Mouse (Mus musculus) adrenal gland, adult 2 months (tissue): ENCODE measurements around the gene Inf2. TPM values are rescaled to one million over a fixed set of nuclear protein-coding genes. Genes with fewer than 3 reads are reported as not detected.
A peak's percentile ranks its signal among the peaks of the same experiment; 100 is the strongest.

Source experiments
- DNase-seq: peaks from one replicate; pipeline ENCODE4 v3.0.0; 2021
- polyA plus RNA-seq: library from polyadenylated mRNA; depleted of rRNA; stranded (reverse); fragments of >200 nt; gene quantifications from 2 replicates; pipeline ENCODE4 v1.2.3, GENCODE M21; 2012
- total RNA-seq, 2 experiments: library from RNA; stranded (reverse); gene quantifications; 2 replicates each; pipeline ENCODE4 v1.2.3; 2021

The Inf2 gene
- total and polyA plus RNA-seq, 3 experiments: 20.7 to 47.9 (median 40.6) TPM

GRCm38 (mm10) chr12:112570160-112570559 lies 18.4 kb upstream of the Inf2 start:
- DNase-seq: no peak

GRCm38 (mm10) chr12:112571064-112571463 lies 17.5 kb upstream of the Inf2 start:
- no peak for DNase-seq

- DNase-seq: no peak
Observed at GRCm38 (mm10) chr12:112575274-112575986, 13.2 kb upstream of the Inf2 start.

- DNase-seq: no peak
Observed at GRCm38 (mm10) chr12:112576341-112576740, 12.2 kb upstream of the Inf2 start.

- DNase-seq: peak; percentile 37
Observed at GRCm38 (mm10) chr12:112576749-112577148, 11.8 kb upstream of the Inf2 start.

- peak; percentile 71 for DNase-seq
Observed at GRCm38 (mm10) chr12:112578296-112579090, 10.1 kb upstream of the Inf2 start.

GRCm38 (mm10) chr12:112579430-112579829 lies 9.2 kb upstream of the Inf2 start:
- no peak for DNase-seq

GRCm38 (mm10) chr12:112579926-112580325 lies 8.7 kb upstream of the Inf2 start:
- peak; percentile 36 for DNase-seq

GRCm38 (mm10) chr12:112581113-112581512 lies 7.5 kb upstream of the Inf2 start:
- DNase-seq: no peak

GRCm38 (mm10) chr12:112584954-112585353 lies 3.6 kb upstream of the Inf2 start:
- DNase-seq: no peak

- no peak for DNase-seq
Observed at GRCm38 (mm10) chr12:112585924-112586538, 2.6 kb upstream of the Inf2 start.

- no peak for DNase-seq
Observed at GRCm38 (mm10) chr12:112587125-112588124, 1.2 kb upstream of the Inf2 start.

- DNase-seq: no peak
Observed at GRCm38 (mm10) chr12:112589491-112590191, 1.1 kb downstream of the Inf2 start.

GRCm38 (mm10) chr12:112590566-112591239 lies 2.1 kb downstream of the Inf2 start:
- DNase-seq: no peak

GRCm38 (mm10) chr12:112591240-112591639 lies 2.7 kb downstream of the Inf2 start:
- no peak for DNase-seq

GRCm38 (mm10) chr12:112591730-112592129 lies 3.1 kb downstream of the Inf2 start:
- peak; percentile 1 for DNase-seq

GRCm38 (mm10) chr12:112592985-112593734 lies 4.6 kb downstream of the Inf2 start:
- no peak for DNase-seq

GRCm38 (mm10) chr12:112593951-112594915 lies 5.6 kb downstream of the Inf2 start:
- no peak for DNase-seq
